Mouse (Mus musculus): ENCODE results near the gene Slc45a3. TPM values are rescaled to one million over a fixed set of nuclear protein-coding genes. Genes with fewer than 3 reads are reported as not detected.

Gene Slc45a3
- polyA plus RNA-seq, 1 experiment from 2014 or later: 1.9 TPM

- WGBS: 92% methylated on average over 11 of the region's 11 CpGs
- no peak for ATAC-seq (replicated peaks)
Observed at GRCm38 (mm10) chr1:131946462-131947215, 16.1 kb upstream of the Slc45a3 start.

DNA sequence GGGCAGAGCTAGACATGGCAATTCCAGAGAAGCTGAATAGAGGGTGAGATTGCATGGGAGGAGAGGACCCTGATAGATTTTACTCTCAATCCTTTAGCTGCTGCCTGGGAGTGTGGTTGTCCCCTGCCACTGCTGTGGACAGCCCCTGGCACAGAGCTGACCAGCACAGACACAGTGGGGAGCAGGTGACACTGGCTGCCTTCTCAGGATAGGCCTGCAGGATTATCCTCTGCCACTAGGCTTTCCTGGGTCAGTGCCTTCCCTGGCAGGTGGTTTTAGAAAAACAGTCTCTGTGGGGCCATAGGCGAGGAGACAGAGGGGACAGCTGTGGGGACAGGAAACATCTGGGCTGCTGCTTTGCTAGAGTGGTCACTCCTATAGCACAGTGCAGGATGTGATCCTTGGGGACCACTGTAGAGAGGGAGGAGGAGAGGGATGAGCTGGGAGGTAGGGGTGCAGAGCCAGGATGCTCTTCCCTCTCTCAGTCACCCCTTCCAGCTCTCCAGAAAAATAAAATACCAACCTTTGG is 14.7 kb upstream of the Slc45a3 start:
- Histone ChIP-seq H3K27ac (no peak overlapping the region), H3K4me1 (no peaks in the 10 kb centered on the region), H3K36me3 (replicated peaks) (no peaks in the 10 kb centered on the region), H3K9ac (no peak overlapping the region), H3K4me3 (no peak overlapping the region), H3K4me2 (no peak overlapping the region), H3K27me3 (replicated peaks) (no peaks in the 10 kb centered on the region), H3K9me3 (no peaks in the 10 kb centered on the region)
- no peak; the same call in 1 of the 2 replicates for ATAC-seq (replicated peaks)
- 33% methylated on average over 1 of the region's 1 CpGs for WGBS

More at GRCm38 (mm10) chr1:131946462-131947215, 16.1 kb upstream of the Slc45a3 start:
- H3K27ac ChIP-seq: no peak overlapping the region
- H3K4me1 ChIP-seq: no peaks in the 10 kb centered on the region
- H3K36me3 ChIP-seq (replicated peaks): no peaks in the 10 kb centered on the region
- H3K27me3 ChIP-seq (replicated peaks): no peaks in the 10 kb centered on the region
- no peaks in the 10 kb centered on the region for H3K9me3 ChIP-seq
- no peak overlapping the region for H3K4me2 ChIP-seq
- H3K9ac ChIP-seq: no peak overlapping the region
- H3K4me3 ChIP-seq: no peak overlapping the region

DNA sequence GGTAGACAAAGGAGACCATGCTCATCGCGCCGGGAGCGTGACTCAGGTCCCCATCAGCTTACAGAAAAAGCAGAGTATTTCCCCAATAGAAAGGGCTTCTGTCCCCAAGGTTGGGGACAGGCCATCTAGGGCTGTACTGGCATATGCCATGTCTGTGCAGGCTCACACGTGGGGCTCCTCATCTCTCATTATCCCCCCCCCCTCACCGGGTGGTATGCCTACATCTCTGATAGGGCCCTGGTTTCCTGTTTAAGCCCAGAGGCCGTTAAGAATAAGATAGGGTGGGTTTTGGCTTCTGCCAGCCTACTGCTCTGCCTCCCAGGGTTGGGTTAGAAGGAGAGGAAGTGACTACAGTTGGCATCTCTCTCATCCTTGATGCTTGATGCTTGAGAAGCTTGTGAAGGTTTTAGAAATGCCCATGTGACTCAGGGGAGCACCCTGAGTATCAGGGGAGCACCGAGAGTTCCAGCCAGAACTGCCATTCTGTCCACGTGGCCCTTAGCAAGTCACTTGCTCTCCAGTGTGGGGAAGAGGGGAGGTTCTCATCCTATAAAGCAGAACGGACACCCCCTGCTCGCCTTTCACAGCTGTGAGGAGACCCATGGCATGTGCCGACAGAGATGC is 8.4 kb upstream of the Slc45a3 start:
- no peaks in the 10 kb centered on the region for H3K4me1 ChIP-seq
- no peak overlapping the region for H3K9ac ChIP-seq
- H3K9me3 ChIP-seq: no peaks in the 10 kb centered on the region
- H3K4me2 ChIP-seq: no peak overlapping the region
- H3K36me3 ChIP-seq (replicated peaks): no peaks in the 10 kb centered on the region
- WGBS: 83% methylated on average over 12 of the region's 12 CpGs
- no peak overlapping the region for H3K4me3 ChIP-seq
- no peaks in the 10 kb centered on the region for H3K27me3 ChIP-seq (replicated peaks)
- ATAC-seq (replicated peaks): no peak
- H3K27ac ChIP-seq: no peak overlapping the region

DNA sequence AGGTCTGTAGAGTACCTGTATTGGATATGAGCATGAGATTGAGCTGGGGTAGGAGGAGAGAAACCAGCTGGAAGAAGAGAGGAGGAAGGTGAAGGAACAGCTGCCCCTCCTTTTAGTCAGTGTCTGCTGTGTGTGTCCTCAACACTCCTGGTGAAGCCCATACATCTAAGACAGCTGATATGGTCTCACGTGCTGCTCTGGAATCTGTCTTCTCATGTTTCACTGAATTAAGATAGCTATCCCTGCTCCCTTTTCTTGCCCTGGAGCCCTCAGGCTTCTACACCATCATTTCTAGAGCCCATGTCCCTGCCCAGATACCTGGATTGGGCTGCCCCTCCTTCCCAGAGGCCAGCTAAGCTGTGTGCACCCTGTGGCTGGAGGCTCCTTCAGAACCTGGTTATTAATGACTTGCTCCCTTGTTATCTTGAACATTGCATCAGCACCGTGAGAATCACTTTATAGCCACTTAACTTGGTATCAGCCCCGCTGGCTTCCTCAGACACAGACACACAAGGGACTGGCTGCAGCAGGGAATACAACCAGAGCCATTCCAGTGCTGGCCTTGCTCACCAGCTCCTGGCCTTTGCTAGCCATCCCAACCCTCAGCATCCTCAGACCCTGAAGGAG is 7.5 kb upstream of the Slc45a3 start:
- no peak overlapping the region for H3K4me2 ChIP-seq
- no peaks in the 10 kb centered on the region for H3K4me1 ChIP-seq
- WGBS: 66% methylated on average over 3 of the region's 3 CpGs
- H3K36me3 ChIP-seq (replicated peaks): no peaks in the 10 kb centered on the region
- ATAC-seq (replicated peaks): no peak
- H3K4me3 ChIP-seq: no peak overlapping the region
- no peaks in the 10 kb centered on the region for H3K9me3 ChIP-seq
- no peak overlapping the region for H3K27ac ChIP-seq
- H3K9ac ChIP-seq: no peak overlapping the region
- H3K27me3 ChIP-seq (replicated peaks): no peaks in the 10 kb centered on the region

DNA sequence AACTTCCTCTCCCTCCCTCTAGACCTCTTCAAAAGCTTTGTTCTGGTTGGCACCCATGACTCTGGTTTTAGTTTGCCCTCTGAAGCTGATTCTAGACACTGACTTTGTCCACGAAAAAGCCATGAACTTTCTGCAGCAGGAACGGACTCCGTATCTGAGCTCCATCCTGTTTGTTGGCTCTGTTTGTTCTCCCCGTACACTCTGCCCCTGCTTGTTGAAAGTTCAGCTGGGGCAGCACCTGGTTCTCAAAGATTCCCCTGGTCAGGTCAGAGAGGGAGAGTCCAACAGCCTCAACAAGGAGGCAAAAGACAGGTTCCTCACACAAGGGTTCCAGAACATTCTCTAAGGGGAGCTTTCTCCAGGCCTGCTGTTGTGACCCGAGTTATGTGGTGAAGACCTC is 5.4 kb upstream of the Slc45a3 start:
- Histone ChIP-seq H3K4me2 (no peak overlapping the region), H3K36me3 (replicated peaks) (no peaks in the 10 kb centered on the region), H3K9ac (no peak overlapping the region), H3K9me3 (no peaks in the 10 kb centered on the region), H3K4me1 (peaks cover 2% of the 10 kb centered on the region; the same call in 1 of the 2 replicates), H3K27ac (no peak overlapping the region), H3K27me3 (replicated peaks) (peaks cover 3% of the 10 kb centered on the region), H3K4me3 (no peak overlapping the region)
- ATAC-seq (replicated peaks): no peak
- 88% methylated on average over 5 of the region's 5 CpGs for WGBS

DNA sequence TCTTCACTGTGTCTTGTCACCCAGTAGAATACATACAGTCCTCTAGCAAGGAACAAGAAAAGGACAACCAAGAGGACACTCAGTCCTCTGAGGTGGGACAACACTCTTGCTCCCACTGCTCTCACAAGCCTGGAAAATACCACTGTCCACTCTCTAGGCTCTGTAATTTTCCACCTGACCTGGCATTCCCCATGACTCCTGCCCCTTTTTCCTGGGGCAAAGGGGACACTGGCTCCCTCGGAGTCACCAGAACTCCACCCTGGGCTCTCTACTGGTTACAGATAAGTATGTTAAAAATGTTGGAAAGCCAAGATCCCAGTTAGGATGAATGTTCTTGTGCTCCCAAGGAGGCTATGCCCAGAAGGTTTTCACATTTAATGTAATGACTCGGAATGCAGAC is 1.8 kb upstream of the Slc45a3 start:
- peaks cover 12% of the 10 kb centered on the region for H3K4me1 ChIP-seq
- WGBS: 71% methylated on average over 2 of the region's 2 CpGs
- no peaks in the 10 kb centered on the region for H3K36me3 ChIP-seq (replicated peaks)
- no peak overlapping the region for H3K27ac ChIP-seq
- no peak for ATAC-seq (replicated peaks)
- H3K4me2 ChIP-seq: no peak overlapping the region
- no peak overlapping the region for H3K9ac ChIP-seq
- H3K27me3 ChIP-seq (replicated peaks): peaks cover 8% of the 10 kb centered on the region
- H3K9me3 ChIP-seq: no peaks in the 10 kb centered on the region
- no peak overlapping the region for H3K4me3 ChIP-seq

- under 1% methylated on average over 75 of the region's 76 CpGs for WGBS
- ATAC-seq (replicated peaks): peak; percentile 75
Observed at GRCm38 (mm10) chr1:131963085-131963951, 551 bp downstream of the Slc45a3 start.

DNA sequence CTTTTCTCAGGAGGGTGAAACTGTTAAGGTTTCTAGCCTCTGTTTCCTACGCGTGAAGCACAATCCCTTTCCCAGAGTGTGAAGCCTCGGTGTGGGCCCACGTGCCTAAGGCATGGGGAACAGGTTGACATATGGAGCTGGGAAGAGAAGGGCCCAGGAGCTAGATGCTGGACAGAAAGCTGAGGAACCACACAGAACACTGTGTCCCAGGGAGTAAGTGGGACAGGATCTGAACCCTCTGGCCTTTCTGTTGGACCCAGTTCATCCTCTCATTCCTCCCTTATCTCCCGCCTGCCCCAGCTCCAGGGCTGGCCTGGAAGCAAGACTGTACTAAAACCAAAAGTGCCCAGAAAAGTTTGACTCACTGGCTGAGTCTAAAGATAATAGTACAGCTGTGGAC is 1.3 kb downstream of the Slc45a3 start:
- H3K27ac ChIP-seq: no peak overlapping the region
- peaks cover 8% of the 10 kb centered on the region for H3K27me3 ChIP-seq (replicated peaks)
- WGBS: 21% methylated on average over 5 of the region's 5 CpGs
- ATAC-seq (replicated peaks): no peak
- H3K4me2 ChIP-seq: peak overlapping the region; percentile 99
- no peaks in the 10 kb centered on the region for H3K36me3 ChIP-seq (replicated peaks)
- H3K9me3 ChIP-seq: no peaks in the 10 kb centered on the region
- peak overlapping the region; percentile 66; the same call in 1 of the 2 replicates for H3K9ac ChIP-seq
- peak overlapping the region; percentile 85 for H3K4me3 ChIP-seq
- peaks cover 15% of the 10 kb centered on the region for H3K4me1 ChIP-seq

More at GRCm38 (mm10) chr1:131963085-131963951, 551 bp downstream of the Slc45a3 start:
- no peak overlapping the region for H3K27ac ChIP-seq
- H3K4me1 ChIP-seq: peaks cover 15% of the 10 kb centered on the region
- H3K27me3 ChIP-seq (replicated peaks): peaks cover 8% of the 10 kb centered on the region
- no peaks in the 10 kb centered on the region for H3K9me3 ChIP-seq
- H3K4me3 ChIP-seq: peak overlapping the region; percentile 85
- H3K9ac ChIP-seq: peak overlapping the region; percentile 66
- H3K36me3 ChIP-seq (replicated peaks): no peaks in the 10 kb centered on the region
- H3K4me2 ChIP-seq: peak overlapping the region; percentile 99

DNA sequence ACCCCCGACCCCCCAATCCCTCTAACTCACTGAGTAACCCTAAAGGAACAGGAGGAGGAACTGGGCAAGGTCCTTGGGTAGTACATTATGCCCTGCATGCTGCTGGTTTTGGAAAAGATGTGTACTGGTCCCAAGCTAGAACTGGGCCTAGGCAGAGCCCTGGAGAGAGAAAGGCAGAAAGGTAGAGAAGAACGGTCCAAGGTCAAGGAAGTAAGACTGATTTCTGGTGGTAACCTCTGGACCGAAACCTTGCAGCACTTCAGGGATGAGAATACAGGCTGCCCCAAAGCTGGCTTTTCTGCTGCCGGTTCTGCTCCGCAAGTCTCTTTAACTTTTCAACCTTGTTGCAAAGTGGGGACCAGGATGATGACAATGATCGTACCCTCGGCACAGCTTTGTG is 1.8 kb downstream of the Slc45a3 start:
- no peak overlapping the region for H3K4me3 ChIP-seq
- no peaks in the 10 kb centered on the region for H3K36me3 ChIP-seq (replicated peaks)
- H3K9me3 ChIP-seq: no peaks in the 10 kb centered on the region
- peaks cover 15% of the 10 kb centered on the region for H3K4me1 ChIP-seq
- 58% methylated on average over 7 of the region's 7 CpGs for WGBS
- peak overlapping the region; percentile 99; the same call in 1 of the 2 replicates for H3K4me2 ChIP-seq
- H3K27ac ChIP-seq: no peak overlapping the region
- H3K27me3 ChIP-seq (replicated peaks): peaks cover 8% of the 10 kb centered on the region
- no peak for ATAC-seq (replicated peaks)
- no peak overlapping the region for H3K9ac ChIP-seq

DNA sequence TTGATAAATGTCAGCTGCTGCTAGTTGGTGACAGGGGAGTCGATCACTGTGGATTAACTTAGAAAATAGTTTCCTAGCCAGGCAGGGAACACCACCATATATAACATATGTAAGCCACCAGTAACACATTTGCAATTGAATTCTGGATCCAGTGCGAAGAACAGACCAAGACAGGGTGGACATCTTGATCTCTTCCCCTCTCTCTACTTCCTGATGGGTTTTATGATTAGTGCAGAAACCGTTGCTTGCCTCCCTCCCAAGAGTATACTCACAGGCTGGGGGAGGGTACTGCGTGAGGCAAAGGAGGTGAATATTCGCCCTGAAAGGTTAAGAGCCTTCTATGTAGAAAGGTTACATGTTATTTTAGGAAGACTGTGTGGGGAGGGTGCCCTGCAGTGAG is 3.1 kb downstream of the Slc45a3 start:
- Histone ChIP-seq H3K36me3 (replicated peaks) (no peaks in the 10 kb centered on the region), H3K27me3 (replicated peaks) (peaks cover 8% of the 10 kb centered on the region), H3K4me3 (no peak overlapping the region), H3K27ac (no peak overlapping the region), H3K9ac (no peak overlapping the region), H3K9me3 (no peaks in the 10 kb centered on the region), H3K4me2 (no peak overlapping the region), H3K4me1 (peaks cover 19% of the 10 kb centered on the region)
- no peak for ATAC-seq (replicated peaks)
- 38% methylated on average over 5 of the region's 5 CpGs for WGBS

GRCm38 (mm10) chr1:131967336-131967735 is 4.6 kb downstream of the Slc45a3 start:
- H3K27ac ChIP-seq: no peak overlapping the region
- no peak overlapping the region for H3K4me2 ChIP-seq
- H3K27me3 ChIP-seq (replicated peaks): peaks cover 6% of the 10 kb centered on the region
- H3K36me3 ChIP-seq (replicated peaks): no peaks in the 10 kb centered on the region
- ATAC-seq (replicated peaks): no peak
- no peaks in the 10 kb centered on the region for H3K9me3 ChIP-seq
- peaks cover 29% of the 10 kb centered on the region for H3K4me1 ChIP-seq
- H3K9ac ChIP-seq: no peak overlapping the region
- H3K4me3 ChIP-seq: no peak overlapping the region
- 72% methylated on average over 7 of the region's 7 CpGs for WGBS

Measured in midbrain, embryonic 15.5 days (tissue).